Mouse (Mus musculus): ENCODE data around the gene Ermp1.

The Ermp1 gene

GRCm38 (mm10) chr19:29660835-29661764 lies 12.9 kb upstream of the Ermp1 start:
- DNase-seq (ENCODE audit: low spot score) = no peak

GRCm38 (mm10) chr19:29659705-29660104 lies 11.5 kb upstream of the Ermp1 start:
- no peak for DNase-seq (ENCODE audit: low spot score)

- no peak for DNase-seq (ENCODE audit: low spot score)
Measured at GRCm38 (mm10) chr19:29658836-29659235, 10.6 kb upstream of the Ermp1 start.

- no peak for DNase-seq (ENCODE audit: low spot score)
Measured at GRCm38 (mm10) chr19:29657558-29657957, 9.3 kb upstream of the Ermp1 start.

- DNase-seq (ENCODE audit: low spot score) = no peak
Measured at GRCm38 (mm10) chr19:29657033-29657432, 8.8 kb upstream of the Ermp1 start.

- DNase-seq (ENCODE audit: low spot score) = no peak
Measured at GRCm38 (mm10) chr19:29656620-29657019, 8.4 kb upstream of the Ermp1 start.

- no peak for DNase-seq (ENCODE audit: low spot score)
Measured at GRCm38 (mm10) chr19:29656029-29656428, 7.8 kb upstream of the Ermp1 start.

- DNase-seq (ENCODE audit: low spot score) = no peak
Measured at GRCm38 (mm10) chr19:29655148-29655547, 6.9 kb upstream of the Ermp1 start.

GRCm38 (mm10) chr19:29653768-29654265 lies 5.6 kb upstream of the Ermp1 start:
- DNase-seq (ENCODE audit: low spot score) = no peak

- DNase-seq (ENCODE audit: low spot score) = no peak
Measured at GRCm38 (mm10) chr19:29649683-29650082, 1.5 kb upstream of the Ermp1 start.

- no peak for DNase-seq (ENCODE audit: low spot score)
Measured at GRCm38 (mm10) chr19:29648550-29648914, 317 bp upstream of the Ermp1 start.

GRCm38 (mm10) chr19:29644747-29645146 lies 3.5 kb downstream of the Ermp1 start:
- DNase-seq (ENCODE audit: low spot score) = no peak

- no peak for DNase-seq (ENCODE audit: low spot score)
Measured at GRCm38 (mm10) chr19:29643194-29643922, 4.9 kb downstream of the Ermp1 start.

- DNase-seq (ENCODE audit: low spot score) = peak; percentile 47
Measured at GRCm38 (mm10) chr19:29642211-29642610, 6.0 kb downstream of the Ermp1 start.

GRCm38 (mm10) chr19:29641510-29641909 lies 6.7 kb downstream of the Ermp1 start:
- no peak for DNase-seq (ENCODE audit: low spot score)

- peak; percentile 17 for DNase-seq (ENCODE audit: low spot score)
Measured at GRCm38 (mm10) chr19:29641055-29641454, 7.2 kb downstream of the Ermp1 start.

GRCm38 (mm10) chr19:29612102-29612501 lies 36.1 kb downstream of the Ermp1 start:
- DNase-seq (ENCODE audit: low spot score) = no peak

- no peak for DNase-seq (ENCODE audit: low spot score)
Measured at GRCm38 (mm10) chr19:29610907-29611306, 37.3 kb downstream of the Ermp1 start.

- DNase-seq (ENCODE audit: low spot score) = no peak
Measured at GRCm38 (mm10) chr19:29608212-29608611, 40.0 kb downstream of the Ermp1 start.

- no peak for DNase-seq (ENCODE audit: low spot score)
Measured at GRCm38 (mm10) chr19:29607521-29607920, 40.7 kb downstream of the Ermp1 start.

- no peak for DNase-seq (ENCODE audit: low spot score)
Measured at GRCm38 (mm10) chr19:29604653-29605052, 43.6 kb downstream of the Ermp1 start.

- DNase-seq (ENCODE audit: low spot score) = no peak
Measured at GRCm38 (mm10) chr19:29603548-29604353, 44.5 kb downstream of the Ermp1 start.

Data from embryo, embryonic 10 days (tissue).